Mouse (Mus musculus): ENCODE data around the gene Dnah1. TPM values are rescaled to one million over a fixed set of nuclear protein-coding genes. Genes with fewer than 3 reads are reported as not detected.

The Dnah1 gene
- polyA plus RNA-seq, 1 experiment from 2014 or later, result 8.1 TPM

DNA sequence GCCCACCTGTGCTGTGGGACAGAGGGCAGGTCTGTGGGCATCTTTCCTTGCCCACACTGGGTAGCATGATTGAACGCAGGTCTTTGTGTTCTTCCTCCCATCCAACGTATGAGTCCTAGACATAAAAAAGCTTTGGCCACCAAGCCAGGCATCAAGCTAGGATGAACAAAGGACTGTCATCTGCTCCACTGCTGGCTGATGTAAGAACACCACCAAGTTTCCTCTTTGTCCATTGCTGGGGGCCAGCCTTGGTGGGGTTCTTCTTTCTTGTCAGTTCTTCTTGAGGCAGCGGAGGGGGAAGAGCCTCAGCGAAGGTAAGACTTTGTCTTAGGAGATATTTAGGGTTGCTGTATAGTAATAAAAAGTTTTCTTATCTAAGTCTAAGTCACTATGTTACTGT lies 7.3 kb upstream of the Dnah1 start:
- WGBS, result 76% methylated on average over 4 of the region's 4 CpGs

GRCm38 (mm10) chr14:31329741-31330140 lies 6.0 kb upstream of the Dnah1 start:
- no peak for ATAC-seq (ENCODE audit: low FRiP score, low read depth)
- H3K27me3 ChIP-seq, result no peaks in the 10 kb centered on the region
- H3K9me3 ChIP-seq, result no peaks in the 10 kb centered on the region
- no peaks in the 10 kb centered on the region for H3K4me1 ChIP-seq
- H3K9ac ChIP-seq, result no peak overlapping the region
- H3K4me3 ChIP-seq, result no peak overlapping the region
- no peak overlapping the region for H3K27ac ChIP-seq
- 54% methylated on average over 2 of the region's 2 CpGs for WGBS
- no peak overlapping the region for H3K4me2 ChIP-seq (replicated peaks)
- no peaks in the 10 kb centered on the region for H3K36me3 ChIP-seq

More for the DNA sequence above, 7.3 kb upstream of the Dnah1 start:
- H3K36me3 ChIP-seq, result no peaks in the 10 kb centered on the region
- no peak overlapping the region for H3K4me2 ChIP-seq (replicated peaks)
- H3K9me3 ChIP-seq, result no peaks in the 10 kb centered on the region
- H3K9ac ChIP-seq, result no peak overlapping the region
- ATAC-seq (ENCODE audit: low FRiP score, low read depth), result no peak
- no peak overlapping the region for H3K4me3 ChIP-seq
- H3K4me1 ChIP-seq, result no peaks in the 10 kb centered on the region
- H3K27ac ChIP-seq, result no peak overlapping the region
- no peaks in the 10 kb centered on the region for H3K27me3 ChIP-seq

GRCm38 (mm10) chr14:31327681-31328080 lies 4.0 kb upstream of the Dnah1 start:
- Histone ChIP-seq H3K27ac (no peak overlapping the region), H3K36me3 (no peaks in the 10 kb centered on the region), H3K9me3 (no peaks in the 10 kb centered on the region), H3K27me3 (0 out of 2 replicates have a peak, but pooled peaks cover 4% of the 10 kb centered on the region), H3K4me1 (peaks cover 13% of the 10 kb centered on the region; the same call in 1 of the 2 replicates), H3K4me3 (no peak overlapping the region), H3K4me2 (replicated peaks) (no peak overlapping the region), H3K9ac (no peak overlapping the region)
- ATAC-seq (ENCODE audit: low FRiP score, low read depth), result no peak
- WGBS, result 76% methylated on average over 4 of the region's 4 CpGs

- Histone ChIP-seq H3K27ac (no peak overlapping the region), H3K4me2 (replicated peaks) (no peak overlapping the region), H3K27me3 (0 out of 2 replicates have a peak, but pooled peaks cover 4% of the 10 kb centered on the region), H3K9me3 (no peaks in the 10 kb centered on the region), H3K4me3 (no peak overlapping the region), H3K9ac (no peak overlapping the region), H3K4me1 (peaks cover 13% of the 10 kb centered on the region; the same call in 1 of the 2 replicates), H3K36me3 (no peaks in the 10 kb centered on the region)
- no peak for ATAC-seq (ENCODE audit: low FRiP score, low read depth)
- 87% methylated on average over 1 of the region's 1 CpGs for WGBS
Observed at GRCm38 (mm10) chr14:31327196-31327595, 3.5 kb upstream of the Dnah1 start.

DNA sequence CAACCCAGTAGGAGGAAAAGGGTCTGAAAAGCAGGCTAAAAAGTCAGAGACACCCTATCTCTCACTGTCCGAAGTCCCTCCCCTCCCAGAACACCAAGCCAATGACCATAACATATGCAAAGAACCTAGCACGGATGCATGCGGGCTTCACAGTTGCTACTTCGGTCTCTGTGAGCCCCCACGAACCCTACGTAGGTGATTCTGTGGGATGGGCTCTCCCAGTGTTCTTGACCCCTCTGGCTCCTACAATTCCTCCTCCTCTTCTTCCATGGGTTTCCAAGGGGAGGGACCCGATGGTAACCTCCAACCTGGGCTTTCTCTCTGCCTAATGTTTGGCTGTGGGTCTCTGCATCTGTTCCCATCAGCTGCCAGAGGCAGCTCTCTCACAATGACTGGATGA lies 3.1 kb upstream of the Dnah1 start:
- Histone ChIP-seq H3K4me2 (replicated peaks) (no peak overlapping the region), H3K9ac (no peak overlapping the region), H3K4me1 (peaks cover 13% of the 10 kb centered on the region; the same call in 1 of the 2 replicates), H3K27ac (no peak overlapping the region), H3K4me3 (no peak overlapping the region), H3K27me3 (0 out of 2 replicates have a peak, but pooled peaks cover 4% of the 10 kb centered on the region), H3K9me3 (no peaks in the 10 kb centered on the region), H3K36me3 (no peaks in the 10 kb centered on the region)
- 68% methylated on average over 7 of the region's 7 CpGs for WGBS
- no peak for ATAC-seq (ENCODE audit: low FRiP score, low read depth)

- Histone ChIP-seq H3K36me3 (no peaks in the 10 kb centered on the region), H3K9me3 (no peaks in the 10 kb centered on the region), H3K4me2 (replicated peaks) (no peak overlapping the region), H3K27me3 (0 out of 2 replicates have a peak, but pooled peaks cover 4% of the 10 kb centered on the region), H3K9ac (no peak overlapping the region), H3K4me3 (no peak overlapping the region), H3K27ac (no peak overlapping the region), H3K4me1 (peaks cover 13% of the 10 kb centered on the region; the same call in 1 of the 2 replicates)
- ATAC-seq (ENCODE audit: low FRiP score, low read depth), result no peak
- WGBS, result 57% methylated on average over 5 of the region's 5 CpGs
Observed at GRCm38 (mm10) chr14:31325551-31325950, 1.9 kb upstream of the Dnah1 start.

DNA sequence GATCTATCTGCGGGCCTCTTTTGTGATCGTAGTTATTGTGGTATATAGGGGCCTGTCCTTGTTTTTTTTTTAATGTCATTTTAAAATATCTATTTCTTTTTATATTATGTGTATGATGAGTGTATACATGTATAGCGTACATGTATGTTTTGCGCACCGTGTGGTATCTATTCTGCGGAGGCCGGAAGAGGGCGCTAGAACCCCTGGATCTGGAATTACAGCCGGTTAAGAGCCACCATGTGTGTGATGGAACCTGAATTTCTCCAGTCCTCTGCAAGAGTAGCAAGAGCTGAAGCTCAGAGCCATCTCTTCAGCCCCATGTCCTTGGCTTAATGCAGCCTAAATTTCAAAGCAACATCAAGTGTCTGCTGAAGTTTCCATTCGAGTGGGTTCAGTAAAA lies 1.2 kb upstream of the Dnah1 start:
- Histone ChIP-seq H3K4me2 (replicated peaks) (no peak overlapping the region), H3K9me3 (no peaks in the 10 kb centered on the region), H3K4me3 (no peak overlapping the region), H3K9ac (no peak overlapping the region), H3K4me1 (peaks cover 13% of the 10 kb centered on the region; the same call in 1 of the 2 replicates), H3K36me3 (no peaks in the 10 kb centered on the region), H3K27me3 (0 out of 2 replicates have a peak, but pooled peaks cover 4% of the 10 kb centered on the region), H3K27ac (no peak overlapping the region)
- ATAC-seq (ENCODE audit: low FRiP score, low read depth), result no peak
- 59% methylated on average over 10 of the region's 10 CpGs for WGBS

DNA sequence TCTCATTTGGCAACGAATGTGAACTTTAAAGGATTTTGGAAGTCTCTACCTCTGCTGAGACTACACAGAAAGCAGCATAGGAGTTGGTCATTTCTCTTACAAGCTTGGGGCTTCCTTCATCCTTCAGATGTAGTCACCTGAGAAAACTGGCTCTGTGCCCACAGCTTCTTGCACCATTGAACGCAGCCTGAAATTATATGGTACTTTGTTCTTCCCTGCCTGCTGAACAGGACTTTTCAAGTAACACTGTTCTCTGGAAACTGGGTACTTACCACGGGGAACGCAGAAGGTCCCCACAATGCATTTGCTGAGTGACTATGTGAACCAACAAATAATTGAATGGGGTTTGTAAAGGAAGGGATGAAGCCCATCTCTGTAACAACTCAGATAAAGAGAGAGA lies 507 bp downstream of the Dnah1 start:
- WGBS, result 70% methylated on average over 4 of the region's 4 CpGs
- peak overlapping the region; percentile 65 for H3K4me2 ChIP-seq (replicated peaks)
- peak overlapping the region; percentile 42 for H3K4me3 ChIP-seq
- no peaks in the 10 kb centered on the region for H3K36me3 ChIP-seq
- 0 out of 2 replicates have a peak, but pooled peaks cover 4% of the 10 kb centered on the region for H3K27me3 ChIP-seq
- peaks cover 13% of the 10 kb centered on the region; the same call in 1 of the 2 replicates for H3K4me1 ChIP-seq
- no peak overlapping the region for H3K27ac ChIP-seq
- no peak for ATAC-seq (ENCODE audit: low FRiP score, low read depth)
- peak overlapping the region; percentile 54; the same call in 1 of the 2 replicates for H3K9ac ChIP-seq
- no peaks in the 10 kb centered on the region for H3K9me3 ChIP-seq

GRCm38 (mm10) chr14:31322191-31322590 lies 1.5 kb downstream of the Dnah1 start:
- 0 out of 2 replicates have a peak, but pooled peaks cover 4% of the 10 kb centered on the region for H3K27me3 ChIP-seq
- no peak overlapping the region for H3K9ac ChIP-seq
- ATAC-seq (ENCODE audit: low FRiP score, low read depth), result no peak
- no peaks in the 10 kb centered on the region for H3K9me3 ChIP-seq
- H3K36me3 ChIP-seq, result no peaks in the 10 kb centered on the region
- H3K4me3 ChIP-seq, result no peak overlapping the region
- H3K27ac ChIP-seq, result no peak overlapping the region
- 78% methylated on average over 3 of the region's 3 CpGs for WGBS
- peaks cover 13% of the 10 kb centered on the region; the same call in 1 of the 2 replicates for H3K4me1 ChIP-seq
- no peak overlapping the region for H3K4me2 ChIP-seq (replicated peaks)

- ATAC-seq (ENCODE audit: low FRiP score, low read depth), result no peak
- H3K9me3 ChIP-seq, result no peaks in the 10 kb centered on the region
- 88% methylated on average over 11 of the region's 11 CpGs for WGBS
- H3K27ac ChIP-seq, result no peak overlapping the region
- H3K4me1 ChIP-seq, result peaks cover 15% of the 10 kb centered on the region; the same call in 1 of the 2 replicates
- no peak overlapping the region for H3K9ac ChIP-seq
- no peak overlapping the region for H3K4me3 ChIP-seq
- no peak overlapping the region for H3K4me2 ChIP-seq (replicated peaks)
- H3K36me3 ChIP-seq, result no peaks in the 10 kb centered on the region
- 0 out of 2 replicates have a peak, but pooled peaks cover 4% of the 10 kb centered on the region for H3K27me3 ChIP-seq
Observed at GRCm38 (mm10) chr14:31321181-31321580, 2.5 kb downstream of the Dnah1 start.

- H3K9me3 ChIP-seq, result no peaks in the 10 kb centered on the region
- no peak overlapping the region for H3K4me2 ChIP-seq (replicated peaks)
- H3K27me3 ChIP-seq, result 0 out of 2 replicates have a peak, but pooled peaks cover 4% of the 10 kb centered on the region
- ATAC-seq (ENCODE audit: low FRiP score, low read depth), result no peak
- H3K36me3 ChIP-seq, result no peaks in the 10 kb centered on the region
- H3K27ac ChIP-seq, result no peak overlapping the region
- H3K4me1 ChIP-seq, result peaks cover 15% of the 10 kb centered on the region; the same call in 1 of the 2 replicates
- no peak overlapping the region for H3K4me3 ChIP-seq
- H3K9ac ChIP-seq, result no peak overlapping the region
- 87% methylated on average over 10 of the region's 10 CpGs for WGBS
Observed at GRCm38 (mm10) chr14:31319546-31319945, 4.2 kb downstream of the Dnah1 start.

DNA sequence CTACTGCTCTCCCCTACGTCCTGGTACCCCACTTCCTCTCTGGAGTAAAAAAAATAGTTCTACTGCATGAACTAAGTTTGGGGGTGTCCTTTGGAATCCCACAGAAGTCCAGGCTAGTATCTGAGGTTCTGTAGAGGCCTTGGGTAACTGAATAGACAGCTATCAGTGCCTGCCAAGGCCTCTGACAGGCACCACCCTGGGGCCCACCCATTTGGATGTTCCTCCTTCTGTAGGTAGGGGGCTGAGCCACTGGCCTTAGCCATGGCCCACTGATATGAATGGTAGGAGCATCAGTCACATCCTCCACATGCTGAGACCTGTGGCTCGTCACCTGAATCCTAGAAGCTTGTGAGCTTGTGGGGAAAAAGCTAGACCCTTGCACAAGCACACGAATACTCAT lies 5.9 kb downstream of the Dnah1 start:
- Histone ChIP-seq H3K27ac (no peak overlapping the region), H3K36me3 (no peaks in the 10 kb centered on the region), H3K4me3 (no peak overlapping the region), H3K4me2 (replicated peaks) (no peak overlapping the region), H3K27me3 (no peaks in the 10 kb centered on the region), H3K9ac (no peak overlapping the region), H3K4me1 (peaks cover 9% of the 10 kb centered on the region; the same call in 1 of the 2 replicates), H3K9me3 (no peaks in the 10 kb centered on the region)
- 88% methylated on average over 3 of the region's 3 CpGs for WGBS
- ATAC-seq (ENCODE audit: low FRiP score, low read depth), result no peak

- Histone ChIP-seq H3K4me1 (peaks cover 9% of the 10 kb centered on the region; the same call in 1 of the 2 replicates), H3K9me3 (no peaks in the 10 kb centered on the region), H3K4me3 (no peak overlapping the region), H3K36me3 (no peaks in the 10 kb centered on the region), H3K27me3 (no peaks in the 10 kb centered on the region), H3K27ac (no peak overlapping the region), H3K4me2 (replicated peaks) (no peak overlapping the region), H3K9ac (no peak overlapping the region)
- ATAC-seq (ENCODE audit: low FRiP score, low read depth), result no peak
- WGBS, result 70% methylated on average over 12 of the region's 12 CpGs
Observed at GRCm38 (mm10) chr14:31316613-31317012, 7.1 kb downstream of the Dnah1 start.
